Mouse (Mus musculus): ENCODE measurements around the gene Arhgef3.

The Arhgef3 gene

DNA sequence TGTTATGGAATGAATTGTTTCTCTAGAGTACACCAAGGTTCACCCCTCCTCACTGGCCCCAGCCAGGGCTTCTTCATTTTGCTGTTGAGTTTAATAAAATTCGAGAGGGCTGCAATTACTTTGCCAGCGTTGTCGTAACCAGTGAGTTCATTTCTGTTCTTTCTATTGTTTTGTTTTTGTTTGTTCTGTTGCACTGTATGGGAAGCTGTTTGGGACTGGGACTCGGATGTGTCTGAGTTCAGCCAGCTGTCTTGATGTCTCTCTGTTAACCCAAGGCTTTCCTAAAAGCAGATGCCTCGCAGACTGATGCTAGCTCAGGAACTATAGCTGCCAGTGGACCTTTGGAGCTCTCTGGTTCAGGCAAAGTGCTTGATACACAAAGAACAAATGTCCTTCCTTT is 237.8 kb downstream of the Arhgef3 start:
- no peak for ATAC-seq (ENCODE audit: insufficient number of reproducible peaks, low FRiP score, low TSS enrichment)

DNA sequence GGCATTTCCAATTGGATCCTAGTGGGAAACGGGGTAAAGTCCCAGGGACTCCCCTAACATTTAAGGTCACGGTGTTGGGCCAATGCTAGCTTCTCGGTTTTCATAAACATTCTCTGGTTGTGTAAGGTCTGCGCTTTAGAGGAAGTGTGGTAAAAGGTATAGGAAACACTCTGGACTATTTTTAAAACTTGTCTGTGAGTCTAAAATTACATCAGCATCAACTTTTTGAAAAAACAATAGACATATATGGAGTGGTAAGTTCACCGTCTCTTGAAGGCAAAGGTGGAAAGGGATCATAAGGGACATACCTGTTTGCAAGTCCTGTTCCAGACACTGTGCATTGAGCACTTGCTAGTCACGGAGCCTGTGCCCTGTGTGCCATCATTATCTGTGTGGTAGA is 240.5 kb downstream of the Arhgef3 start:
- ATAC-seq (ENCODE audit: insufficient number of reproducible peaks, low FRiP score, low TSS enrichment), result no peak

DNA sequence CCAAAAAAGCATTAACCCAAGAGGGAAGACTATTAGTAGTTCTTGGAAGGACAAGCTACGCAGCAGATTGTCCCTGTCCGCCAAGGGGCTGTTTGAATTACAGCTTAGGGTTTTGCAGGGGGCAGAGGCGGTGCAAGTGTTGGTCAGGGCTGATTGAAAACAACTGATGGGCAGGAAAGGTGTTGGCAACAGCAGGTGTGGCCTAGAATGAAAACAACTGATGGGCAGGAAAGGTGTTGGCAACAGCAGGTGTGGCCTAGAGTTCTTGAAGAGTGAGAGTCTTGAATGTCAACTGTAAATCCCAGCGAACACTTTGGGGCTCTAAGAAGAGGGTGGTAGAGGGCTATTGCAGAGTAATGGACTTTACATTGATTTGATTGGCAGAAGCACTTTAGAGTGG is 241.2 kb downstream of the Arhgef3 start:
- ATAC-seq (ENCODE audit: insufficient number of reproducible peaks, low FRiP score, low TSS enrichment), result no peak

DNA sequence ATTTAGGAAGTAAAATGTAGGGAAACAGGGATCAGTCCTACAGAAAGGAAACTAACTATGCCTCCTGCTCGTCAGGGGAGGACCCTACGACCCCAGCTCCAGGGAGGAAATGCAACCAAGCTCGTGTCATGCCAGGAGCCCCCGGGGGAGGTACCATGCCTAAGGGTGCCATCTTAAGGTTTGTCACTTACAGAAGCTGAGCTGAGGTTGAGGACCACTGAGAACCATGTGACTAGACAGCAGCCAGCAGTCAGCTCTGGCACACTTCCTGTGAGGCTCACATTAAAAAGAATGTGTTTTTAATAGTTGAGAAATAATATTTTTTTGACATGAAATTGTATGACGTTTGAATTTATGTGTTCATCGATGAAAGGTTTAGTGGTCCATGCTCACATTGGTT is 242.4 kb downstream of the Arhgef3 start:
- no peak for ATAC-seq (ENCODE audit: insufficient number of reproducible peaks, low FRiP score, low TSS enrichment)

DNA sequence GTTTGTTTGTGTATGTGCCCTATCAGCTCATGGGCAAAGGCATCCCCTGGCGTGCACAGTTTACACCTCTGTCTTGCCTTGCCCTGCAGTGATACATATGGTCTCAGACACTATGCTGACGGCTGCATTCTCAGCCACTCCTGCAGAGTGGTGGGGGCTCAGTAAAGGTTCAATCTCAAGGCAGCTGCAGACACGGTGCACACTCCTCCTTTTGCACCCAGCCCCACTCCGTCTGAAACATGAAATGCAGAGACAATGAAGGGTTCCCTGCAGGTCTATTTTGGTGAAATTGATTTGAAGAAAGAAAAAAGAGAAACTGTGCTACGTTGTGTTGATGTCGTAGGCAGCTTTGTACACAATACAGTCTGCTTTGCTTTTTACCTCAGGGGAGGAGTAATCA is 243.5 kb downstream of the Arhgef3 start:
- ATAC-seq (ENCODE audit: insufficient number of reproducible peaks, low FRiP score, low TSS enrichment), result no peak

DNA sequence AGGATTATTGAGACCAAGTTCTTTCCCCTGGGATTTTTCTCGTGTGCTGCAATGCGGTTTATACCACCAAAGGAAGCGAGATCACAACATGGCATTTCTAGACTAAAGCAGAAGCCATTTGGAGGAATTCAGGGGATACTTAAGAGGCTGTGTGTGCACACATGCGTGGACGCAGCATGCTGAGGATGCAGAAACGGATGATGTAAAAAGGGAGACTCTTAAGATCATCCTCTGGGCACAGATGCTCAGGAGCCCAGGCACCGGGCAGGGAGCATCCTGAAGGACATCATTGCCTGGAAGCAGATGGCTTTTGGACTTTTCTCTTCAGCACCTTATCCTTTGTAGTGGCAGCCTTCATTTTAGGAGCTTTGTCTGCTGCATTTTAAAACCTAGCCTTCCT is 246.2 kb downstream of the Arhgef3 start:
- no peak for ATAC-seq (ENCODE audit: insufficient number of reproducible peaks, low FRiP score, low TSS enrichment)

DNA sequence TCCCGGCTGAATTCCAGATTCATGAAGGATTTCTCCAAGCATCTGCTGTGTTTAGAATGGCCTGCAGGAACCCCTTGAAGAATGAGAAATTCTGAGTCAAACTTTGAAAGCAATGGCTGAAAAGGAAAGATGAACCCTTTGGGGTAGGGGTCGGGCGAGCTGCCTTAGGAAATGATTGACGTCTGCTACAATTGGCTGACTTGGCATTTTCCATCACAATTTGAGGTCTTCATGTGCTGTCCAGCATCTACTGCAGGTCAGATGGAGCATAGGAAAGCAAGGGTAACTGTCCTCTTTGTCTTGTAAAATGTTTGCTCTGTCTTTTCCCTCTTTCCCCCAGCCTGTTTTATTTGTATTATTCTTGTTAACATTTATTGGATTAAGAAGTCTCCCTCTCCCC is 246.8 kb downstream of the Arhgef3 start:
- ATAC-seq (ENCODE audit: insufficient number of reproducible peaks, low FRiP score, low TSS enrichment), result no peak

DNA sequence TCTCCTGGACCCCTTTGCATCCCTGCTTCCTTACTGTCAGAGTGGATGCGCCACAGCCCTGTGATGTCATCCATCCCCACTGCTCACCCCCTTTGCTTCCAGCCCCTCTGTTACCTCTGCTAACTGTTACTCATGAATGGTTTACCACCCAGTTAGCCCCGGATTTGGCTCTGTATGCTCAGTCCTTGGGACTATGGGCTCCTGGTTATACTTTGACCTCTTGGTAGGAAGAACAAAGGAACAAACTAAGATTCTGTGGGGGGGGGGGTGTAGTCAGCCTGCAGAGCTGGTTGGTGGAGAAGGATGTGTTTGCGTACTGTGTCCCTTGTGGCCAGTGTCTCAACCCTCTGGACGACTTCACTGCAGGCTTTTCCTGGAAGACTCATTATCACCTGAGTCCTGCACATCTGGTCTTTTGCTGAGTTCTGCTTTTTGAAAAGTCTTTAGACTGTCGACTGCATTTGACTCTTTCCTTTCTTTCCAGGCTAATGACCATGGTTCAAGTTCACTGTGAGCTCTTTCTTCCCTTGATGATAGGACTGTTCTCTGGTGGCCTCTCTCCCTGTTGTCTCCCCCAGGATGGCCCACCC is 250.1 kb downstream of the Arhgef3 start:
- ATAC-seq (ENCODE audit: insufficient number of reproducible peaks, low FRiP score, low TSS enrichment), result no peak

DNA sequence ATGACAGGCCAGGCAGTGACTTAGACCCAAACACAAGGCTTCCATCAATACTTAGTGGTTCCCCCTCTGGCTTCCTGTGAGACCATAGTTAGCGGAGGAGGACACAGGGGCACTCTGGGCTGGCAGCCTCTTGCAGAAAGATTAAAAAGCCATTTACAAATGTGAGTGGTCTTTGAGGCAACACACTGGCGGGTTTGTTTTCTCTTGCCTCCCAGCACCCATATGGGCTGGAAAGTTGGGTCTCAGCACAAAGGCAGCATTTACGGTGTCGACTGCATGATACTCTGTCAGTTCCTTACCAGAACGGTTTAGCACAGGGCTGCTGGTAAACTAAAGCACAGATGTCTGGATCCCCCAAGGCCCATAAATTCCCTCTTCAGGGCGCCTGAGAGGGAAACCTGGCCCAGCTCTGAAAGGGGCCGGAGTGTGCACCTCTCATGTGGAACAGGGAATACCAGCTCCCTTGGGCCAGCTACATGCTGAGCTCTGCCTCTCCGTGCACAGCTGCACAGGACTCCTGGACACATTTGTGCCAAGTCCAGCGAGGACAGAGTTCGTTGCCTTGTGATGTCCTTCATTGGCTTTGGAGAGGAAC is 252.5 kb downstream of the Arhgef3 start:
- ATAC-seq (ENCODE audit: insufficient number of reproducible peaks, low FRiP score, low TSS enrichment), result no peak

DNA sequence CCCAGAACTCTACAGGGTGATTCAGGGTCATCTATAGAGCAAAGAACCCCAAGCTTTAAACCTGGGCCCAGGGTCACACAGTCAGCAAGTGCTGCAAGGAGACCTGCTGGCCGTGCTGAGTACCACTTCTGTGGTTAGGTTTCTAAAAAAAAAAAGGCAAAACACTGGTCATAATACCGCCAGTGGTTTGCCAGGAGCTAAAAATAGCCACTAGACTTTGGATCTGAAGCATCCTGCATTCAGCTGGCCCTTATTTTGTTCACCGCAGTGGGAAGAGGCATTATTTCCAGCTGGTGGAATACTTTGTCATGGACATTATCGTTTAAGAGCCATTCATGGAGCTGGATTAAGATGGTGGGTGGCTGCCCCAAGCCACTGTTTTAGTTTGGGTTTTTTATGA is 253.9 kb downstream of the Arhgef3 start:
- ATAC-seq (ENCODE audit: insufficient number of reproducible peaks, low FRiP score, low TSS enrichment), result no peak

DNA sequence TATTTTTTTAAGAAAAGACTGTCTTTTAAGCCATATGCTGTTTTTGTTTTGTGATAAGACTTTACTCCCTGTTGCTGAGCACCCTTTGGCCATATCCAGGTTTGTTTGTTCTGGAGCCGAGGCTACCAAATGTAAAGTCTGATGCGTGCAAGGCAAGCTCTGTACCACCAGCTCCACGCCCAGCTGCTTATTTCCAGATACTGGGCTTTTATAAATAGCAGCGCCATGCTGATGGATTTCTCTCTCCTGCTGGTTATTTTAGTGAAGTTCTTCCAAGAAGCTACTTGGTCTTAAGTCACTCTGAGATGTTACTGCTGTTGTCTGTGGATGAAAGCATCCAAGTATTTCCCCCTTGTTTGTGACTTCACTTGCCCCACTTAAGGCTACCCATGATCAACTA is 254.8 kb downstream of the Arhgef3 start:
- ATAC-seq (ENCODE audit: insufficient number of reproducible peaks, low FRiP score, low TSS enrichment), result no peak

DNA sequence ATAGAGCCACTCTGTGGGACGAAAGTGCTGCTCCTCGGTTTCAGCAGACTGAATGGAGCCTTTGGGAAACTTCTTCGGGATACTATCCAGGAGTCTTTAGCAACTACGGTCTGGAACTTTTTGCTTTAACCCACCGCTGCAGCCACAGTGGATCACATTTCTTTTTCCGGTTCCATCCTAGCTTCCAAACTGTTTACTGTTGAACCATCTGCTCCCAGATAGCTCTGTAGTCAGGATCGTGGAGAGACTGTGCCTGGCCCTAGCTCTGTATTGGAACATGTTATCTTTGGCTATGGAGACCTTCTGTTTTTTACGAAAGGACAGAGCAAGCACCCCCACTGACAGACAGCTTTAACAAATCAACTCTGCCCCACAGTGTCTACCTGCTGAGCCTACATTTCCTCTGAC is 257.0 kb downstream of the Arhgef3 start:
- peak; percentile 89 for ATAC-seq (ENCODE audit: insufficient number of reproducible peaks, low FRiP score, low TSS enrichment)

DNA sequence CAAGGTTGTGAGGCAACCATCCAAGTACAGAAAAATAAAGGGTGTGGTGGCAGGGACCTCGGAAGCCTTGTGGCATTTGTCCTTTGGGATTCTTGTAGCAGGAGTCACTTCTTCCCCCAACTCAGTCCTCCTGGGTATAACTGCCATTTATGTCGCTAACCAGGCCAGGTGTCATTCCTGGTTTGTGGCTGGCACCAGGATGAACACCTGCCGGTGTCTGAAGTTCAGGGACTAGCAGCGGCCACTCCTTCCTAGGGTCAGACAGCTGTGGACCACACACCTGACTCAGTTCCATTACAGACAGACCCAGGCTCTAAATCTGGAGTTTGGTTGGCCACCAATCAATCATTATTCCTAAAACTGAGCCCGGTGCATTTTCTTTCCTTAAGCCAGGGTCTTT is 258.8 kb downstream of the Arhgef3 start:
- no peak for ATAC-seq (ENCODE audit: insufficient number of reproducible peaks, low FRiP score, low TSS enrichment)

DNA sequence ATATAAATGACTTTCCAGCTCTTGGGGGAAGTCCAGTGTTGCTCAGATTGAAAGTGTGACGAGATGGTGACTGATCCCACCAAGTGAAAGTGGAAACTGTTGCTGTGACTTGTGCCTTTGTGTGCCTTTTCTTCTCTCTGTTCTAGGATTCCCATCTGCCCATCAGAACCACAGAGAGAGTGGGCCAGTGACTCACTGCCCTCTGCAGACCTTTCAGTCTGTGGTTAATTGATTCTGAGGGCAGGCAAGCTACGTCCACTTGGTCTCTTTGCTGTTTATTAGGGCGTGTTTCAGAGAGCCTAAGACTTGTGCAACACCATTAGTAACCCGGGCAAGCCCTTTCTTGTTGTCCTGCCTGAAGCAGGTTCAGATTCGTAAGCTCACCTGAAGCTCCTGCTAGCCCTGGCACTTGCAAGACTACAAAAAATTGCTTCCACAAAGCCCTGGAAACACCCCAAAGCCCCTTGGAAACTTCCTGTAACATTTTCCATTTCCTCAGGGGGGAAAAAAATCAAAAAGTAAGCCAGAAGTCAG is 261.5 kb downstream of the Arhgef3 start:
- no peak for ATAC-seq (ENCODE audit: insufficient number of reproducible peaks, low FRiP score, low TSS enrichment)

DNA sequence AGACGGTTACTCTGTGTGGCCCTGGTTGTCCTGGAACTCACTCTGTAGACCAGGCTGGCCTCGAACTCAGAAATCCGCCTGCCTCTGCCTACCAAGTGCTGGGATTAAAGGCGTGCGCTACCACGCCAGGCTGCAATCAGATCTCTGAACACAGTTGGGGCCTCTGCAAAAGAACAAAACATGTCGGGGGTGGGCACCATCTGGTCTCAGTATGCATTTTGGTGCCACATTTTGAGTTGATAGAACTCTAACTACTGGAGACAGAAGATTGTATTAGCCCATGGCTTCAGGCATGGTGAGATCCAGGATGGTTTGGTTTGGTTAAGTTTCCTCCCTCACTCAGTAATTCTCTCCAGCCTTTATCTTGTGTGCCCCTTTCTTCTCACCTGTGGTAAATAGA is 264.0 kb downstream of the Arhgef3 start:
- ATAC-seq (ENCODE audit: insufficient number of reproducible peaks, low FRiP score, low TSS enrichment), result no peak

DNA sequence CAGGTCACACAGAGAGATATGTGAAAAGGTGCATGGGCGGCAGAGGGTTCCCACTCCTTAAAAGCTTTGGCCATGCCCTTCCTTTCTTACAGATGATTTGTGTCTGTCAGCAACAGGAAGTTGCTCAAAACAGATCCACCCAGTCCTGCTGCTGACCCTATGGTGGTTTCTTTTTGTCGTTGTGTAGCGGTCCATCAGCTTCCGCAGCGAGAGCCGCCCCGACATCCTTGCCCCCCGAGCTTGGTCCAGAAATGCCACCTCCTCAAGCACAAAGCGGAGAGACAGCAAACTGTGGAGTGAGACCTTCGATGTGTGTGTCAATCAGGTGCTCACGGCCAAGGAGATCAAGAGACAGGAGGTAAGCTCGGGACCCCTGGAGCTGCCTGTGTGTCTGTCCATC is 264.7 kb downstream of the Arhgef3 start:
- ATAC-seq (ENCODE audit: insufficient number of reproducible peaks, low FRiP score, low TSS enrichment), result no peak

DNA sequence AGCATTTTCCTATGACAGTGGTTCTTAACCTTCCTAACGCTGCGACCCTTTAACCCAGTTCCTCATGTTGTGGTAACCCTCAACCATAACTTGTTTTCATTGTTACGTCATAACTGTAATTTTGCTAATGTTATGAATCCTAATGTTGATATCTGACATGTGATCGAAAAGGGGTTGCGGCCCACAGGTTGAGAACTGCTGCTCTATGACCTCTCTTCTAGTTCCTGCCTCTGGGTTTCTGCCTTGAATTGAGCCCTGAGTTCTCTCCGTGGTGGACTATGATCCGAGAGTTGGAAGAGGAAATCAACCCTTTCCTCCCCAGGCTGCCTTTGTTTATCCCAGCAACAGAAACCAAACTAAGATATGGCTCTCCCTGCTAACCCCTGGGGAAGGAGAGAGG is 266.8 kb downstream of the Arhgef3 start:
- no peak for ATAC-seq (ENCODE audit: insufficient number of reproducible peaks, low FRiP score, low TSS enrichment)

DNA sequence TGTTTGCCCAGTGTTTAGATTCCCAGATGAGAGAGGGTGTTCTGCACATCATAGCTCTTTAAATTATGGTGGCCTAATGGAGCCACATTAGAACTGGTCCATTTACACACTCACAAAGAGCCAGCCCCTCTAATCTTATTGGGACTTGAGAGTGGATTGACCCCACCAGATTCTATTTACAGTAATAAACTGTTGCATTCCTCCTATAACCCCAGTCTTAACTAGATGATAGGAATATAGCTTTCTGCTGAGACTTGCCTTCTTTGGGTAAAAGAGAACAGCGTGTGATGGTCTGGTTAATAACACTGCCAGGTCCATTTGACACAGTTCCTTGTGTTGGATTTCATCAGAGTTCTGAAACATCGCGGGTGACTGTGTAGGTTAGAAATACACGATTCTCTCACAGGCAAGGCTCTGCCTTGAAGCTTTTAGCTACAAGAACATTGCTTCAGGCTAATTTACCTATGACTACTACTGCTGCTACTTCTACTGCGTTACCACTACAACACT is 268.7 kb downstream of the Arhgef3 start:
- ATAC-seq (ENCODE audit: insufficient number of reproducible peaks, low FRiP score, low TSS enrichment), result no peak

DNA sequence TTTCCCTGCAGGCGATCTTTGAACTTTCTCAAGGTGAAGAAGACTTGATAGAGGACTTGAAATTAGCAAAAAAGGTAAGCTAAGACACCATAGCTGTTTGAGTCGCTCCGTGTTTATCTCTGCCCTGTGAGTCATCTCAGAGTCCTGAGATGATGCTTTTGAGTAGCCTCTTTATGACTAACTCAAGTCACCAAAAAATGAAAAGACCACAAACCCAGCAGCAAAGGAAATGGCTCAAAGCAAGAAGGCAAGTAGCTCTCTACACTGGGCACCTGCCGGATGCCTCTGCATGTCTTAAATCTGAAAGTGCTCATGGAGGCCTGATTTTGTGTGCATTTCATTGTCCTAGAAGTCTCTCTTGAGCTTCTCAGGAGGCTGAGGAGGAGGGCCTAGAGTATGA is 269.4 kb downstream of the Arhgef3 start:
- no peak for ATAC-seq (ENCODE audit: insufficient number of reproducible peaks, low FRiP score, low TSS enrichment)

DNA sequence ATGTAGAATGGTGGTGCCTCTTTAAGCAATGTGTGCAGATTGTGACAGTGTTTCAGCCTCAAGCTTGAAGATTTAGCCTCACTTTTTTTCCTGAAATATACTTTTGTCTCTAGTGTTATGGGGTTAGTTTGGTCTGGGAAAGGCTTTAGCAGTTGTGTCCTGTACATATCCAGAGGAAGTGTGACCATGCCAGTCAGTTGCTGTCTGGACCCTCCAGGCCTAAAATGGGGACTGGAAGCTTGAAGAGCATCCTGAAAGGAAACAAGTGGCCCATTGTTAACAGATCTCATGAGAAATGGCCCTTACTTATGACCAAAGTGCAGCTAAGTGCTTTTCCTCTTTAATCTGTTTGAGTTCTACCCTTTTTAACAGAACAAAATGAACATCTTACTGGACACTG is 273.9 kb downstream of the Arhgef3 start:
- ATAC-seq (ENCODE audit: insufficient number of reproducible peaks, low FRiP score, low TSS enrichment), result no peak

DNA sequence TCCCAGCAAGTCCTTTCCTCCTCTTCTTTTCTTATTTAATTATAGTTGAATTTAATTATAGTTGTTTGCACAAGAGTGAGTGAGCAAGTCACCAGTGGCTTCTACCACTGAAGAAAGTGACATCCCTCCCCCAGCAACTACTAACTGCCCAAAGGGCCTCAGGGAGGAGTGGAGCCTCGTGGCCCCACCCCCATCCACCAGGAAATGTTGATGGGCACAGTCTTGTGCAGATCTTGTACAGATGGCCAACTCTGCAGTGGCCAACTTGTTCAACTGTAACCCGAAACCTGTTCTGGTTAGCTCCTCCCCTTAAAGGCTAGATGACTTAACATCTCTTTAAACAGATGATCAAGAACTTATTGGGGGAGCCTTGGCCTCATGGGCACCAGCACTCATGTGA is 275.0 kb downstream of the Arhgef3 start:
- ATAC-seq (ENCODE audit: insufficient number of reproducible peaks, low FRiP score, low TSS enrichment), result no peak

DNA sequence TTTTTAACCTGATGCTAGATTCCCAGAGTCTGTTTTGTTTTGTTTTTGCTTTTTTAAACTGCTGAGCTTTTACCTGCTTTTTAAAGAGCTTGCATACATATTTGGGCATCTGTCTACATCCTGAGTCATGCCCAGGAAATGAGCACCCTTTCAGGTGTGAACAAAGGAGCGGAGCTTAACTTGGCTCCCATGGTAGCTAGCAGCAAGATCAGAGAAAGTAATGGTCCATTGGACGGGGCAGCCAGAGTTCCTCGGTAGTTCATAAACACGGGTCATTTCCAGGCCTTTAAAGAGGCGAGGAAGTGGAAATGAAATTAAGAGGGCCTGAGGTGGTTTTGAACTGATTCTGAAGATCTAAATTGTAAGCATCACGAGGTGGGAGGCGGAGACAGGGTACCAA is 276.0 kb downstream of the Arhgef3 start:
- ATAC-seq (ENCODE audit: insufficient number of reproducible peaks, low FRiP score, low TSS enrichment), result no peak

Measured in cerebellum, adult (tissue).